Mouse (Mus musculus) left cerebral cortex, adult 2 months (tissue): ENCODE measurements around the gene Ppp1cc. TPM values are rescaled to one million over a fixed set of nuclear protein-coding genes. Genes with fewer than 3 reads are reported as not detected.
"Not testable (repeated sequence)": the region's sequence is repeated elsewhere in the genome, so short reads cannot be mapped to it uniquely, and the experiment has no call there.

ENCODE experiments used
- DNase-seq, 2 experiments: peaks; one replicate each; pipeline ENCODE4 v3.0.0; 2021 to 2022; ENCODE audit warnings: low spot score in 2 of 2, mixed read lengths in 1 of 2; ENCODE audit errors: extremely low spot score in 1 of 2
- H3K27ac ChIP-seq: fragments of 200-600 bp; 2 replicates; pipeline ENCODE4 v1.8.1; 2022
- H3K4me3 ChIP-seq: fragments of 200-600 bp; 2 replicates; pipeline ENCODE4 v1.8.1; 2022
- CTCF ChIP-seq: fragments of 200-600 bp; IDR thresholded peaks from 2 replicates; pipeline ENCODE4 v1.8.1; 2022; ENCODE audit warnings: antibody characterized with exemption, mild to moderate bottlenecking, moderate library complexity
- intact Hi-C: fragments of 180-260 bp; cut with DNase I; formaldehyde crosslinking; loops from one replicate; pipeline ENCODE4 v1.15.1; 2025
- total RNA-seq, 2 experiments: library from RNA; stranded (reverse); gene quantifications; 2 replicates each; pipeline ENCODE4 v1.2.3; 2021

The Ppp1cc gene
- total RNA-seq, 2 experiments from 2014 or later: 176 to 195 TPM

GRCm38 (mm10) chr5:122140723-122141122, 17.4 kb upstream of the Ppp1cc start, which contains the start of gene Ccdc63:
Ccdc63 (minus strand) TSS chr5:122140823.
- TF ChIP-seq CTCF: no peak
- no peak for DNase-seq
- no peak within 1 kb of the TSS for H3K4me3 ChIP-seq
- intact Hi-C loops: no loop called here
- H3K27ac ChIP-seq: no peak within 1 kb of the TSS

- intact Hi-C loops: no loop called here
- no peak for DNase-seq
- Histone ChIP-seq H3K27ac (no peak overlapping the region), H3K4me3 (no peak overlapping the region)
- peak; percentile 61 for TF ChIP-seq CTCF
These were observed 15.7 kb upstream of the Ppp1cc start for GRCm38 (mm10) chr5:122142230-122142992.

- intact Hi-C loops: no loop called here
- Histone ChIP-seq H3K4me3 (no peak overlapping the region), H3K27ac (peak overlapping the region; percentile 25)
- peak in 1 of 2 experiments; percentile 56 for DNase-seq
- no peak for TF ChIP-seq CTCF
These were observed 14.5 kb upstream of the Ppp1cc start for GRCm38 (mm10) chr5:122143543-122143942.

- no peak for DNase-seq
- no peak for TF ChIP-seq CTCF
- Histone ChIP-seq H3K4me3 (no peak overlapping the region), H3K27ac (no peak overlapping the region)
- intact Hi-C loops: no loop called here
These were observed 13.3 kb upstream of the Ppp1cc start for GRCm38 (mm10) chr5:122144825-122145224.

GRCm38 (mm10) chr5:122145381-122146055, 12.6 kb upstream of the Ppp1cc start:
- intact Hi-C loops: no loop called here
- no peak for TF ChIP-seq CTCF
- no peak for DNase-seq
- Histone ChIP-seq H3K4me3 (peak overlapping the region; percentile 16; the same call in 1 of the 2 replicates), H3K27ac (peak overlapping the region; percentile 80)

GRCm38 (mm10) chr5:122146056-122146580, 12.0 kb upstream of the Ppp1cc start:
- TF ChIP-seq CTCF: no peak
- DNase-seq: no peak
- Histone ChIP-seq H3K27ac (peak overlapping the region; percentile 86), H3K4me3 (no peak overlapping the region)
- intact Hi-C loops: no loop called here

GRCm38 (mm10) chr5:122146609-122147008, 11.5 kb upstream of the Ppp1cc start:
- Histone ChIP-seq H3K27ac (peak overlapping the region; percentile 86), H3K4me3 (no peak overlapping the region)
- intact Hi-C loops: no loop called here
- no peak for DNase-seq
- no peak for TF ChIP-seq CTCF

- intact Hi-C loops: no loop called here
These were observed 10.0 kb upstream of the Ppp1cc start for GRCm38 (mm10) chr5:122148107-122148506.

GRCm38 (mm10) chr5:122149259-122149658, 8.8 kb upstream of the Ppp1cc start:
- Histone ChIP-seq H3K4me3 (no peak overlapping the region), H3K27ac (no peak overlapping the region)
- no peak for TF ChIP-seq CTCF
- intact Hi-C loops: no loop called here
- DNase-seq: no peak

More at GRCm38 (mm10) chr5:122148107-122148506, 10.0 kb upstream of the Ppp1cc start:
- no peak for TF ChIP-seq CTCF
- DNase-seq: no peak
- Histone ChIP-seq H3K4me3 (no peak overlapping the region), H3K27ac (no peak overlapping the region)

- DNase-seq, H3K4me3 ChIP-seq, intact Hi-C loops, H3K27ac ChIP-seq: not testable (repeated sequence)
These were observed 5.6 kb upstream of the Ppp1cc start for GRCm38 (mm10) chr5:122152508-122152907.

GRCm38 (mm10) chr5:122154006-122154405, 4.1 kb upstream of the Ppp1cc start:
- intact Hi-C loops: no loop called here
- no peak for TF ChIP-seq CTCF
- no peak overlapping the region for H3K4me3 ChIP-seq
- H3K27ac ChIP-seq: no peak overlapping the region
- no peak for DNase-seq

GRCm38 (mm10) chr5:122154782-122155181, 3.3 kb upstream of the Ppp1cc start:
- DNase-seq: no peak
- intact Hi-C loops: no loop called here
- no peak for TF ChIP-seq CTCF
- Histone ChIP-seq H3K27ac (no peak overlapping the region), H3K4me3 (no peak overlapping the region)
